Mouse (Mus musculus): ENCODE data around the gene Tmem203.

Gene Tmem203

DNA sequence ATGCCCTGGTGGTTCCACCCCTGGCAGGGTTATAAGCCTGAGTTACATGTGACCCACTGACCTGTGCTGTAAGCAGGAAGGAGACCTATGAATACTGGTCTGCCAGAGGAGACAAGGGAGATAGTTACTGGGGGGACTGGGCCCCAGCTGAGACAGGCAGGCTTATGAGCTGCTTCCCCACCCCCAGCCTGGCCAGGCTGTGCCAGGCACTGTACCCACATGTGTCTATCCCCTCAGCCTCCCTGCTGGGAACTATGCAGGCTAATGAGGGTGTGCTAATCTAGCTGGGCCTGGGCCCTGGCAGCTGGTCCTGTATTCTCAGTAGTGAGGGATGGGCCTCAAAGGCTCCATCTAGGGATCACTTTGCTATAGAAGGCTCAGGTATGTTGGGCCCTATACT, 12.0 kb downstream of the Tmem203 start:
- TF ChIP-seq GATA4 (IDR thresholded peaks at IDR 0.05; ENCODE audit: insufficient replicate concordance, low read length), result no peak

DNA sequence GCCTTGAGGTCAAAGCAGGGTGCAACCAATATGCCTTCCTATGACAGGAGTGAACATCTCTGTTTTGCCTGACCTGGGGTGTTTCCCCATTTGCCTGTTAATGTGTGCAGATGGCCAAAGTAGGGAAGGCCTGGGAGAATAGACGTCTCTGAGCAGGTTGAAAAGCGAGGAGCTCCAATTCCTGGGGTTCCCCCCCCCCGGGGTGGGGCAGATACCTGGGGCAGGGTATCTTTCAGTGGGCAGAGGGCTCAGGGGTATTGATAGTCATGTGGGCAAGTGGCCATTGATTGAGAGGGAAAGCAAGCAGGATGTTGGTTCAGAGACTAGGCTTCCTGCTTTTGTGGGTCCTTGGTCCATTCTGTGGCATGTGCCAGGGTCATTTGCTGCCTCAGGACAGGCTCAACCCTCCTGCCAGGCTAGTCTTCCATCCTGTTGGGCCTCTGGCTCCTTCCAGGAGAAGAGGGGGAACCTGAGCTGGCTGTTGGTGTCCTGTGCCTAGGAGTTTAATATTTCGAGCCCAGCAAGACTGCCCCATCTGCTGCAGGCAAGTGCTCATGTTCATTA, 12.6 kb downstream of the Tmem203 start:
- no peak for TF ChIP-seq GATA4 (IDR thresholded peaks at IDR 0.05; ENCODE audit: insufficient replicate concordance, low read length)

DNA sequence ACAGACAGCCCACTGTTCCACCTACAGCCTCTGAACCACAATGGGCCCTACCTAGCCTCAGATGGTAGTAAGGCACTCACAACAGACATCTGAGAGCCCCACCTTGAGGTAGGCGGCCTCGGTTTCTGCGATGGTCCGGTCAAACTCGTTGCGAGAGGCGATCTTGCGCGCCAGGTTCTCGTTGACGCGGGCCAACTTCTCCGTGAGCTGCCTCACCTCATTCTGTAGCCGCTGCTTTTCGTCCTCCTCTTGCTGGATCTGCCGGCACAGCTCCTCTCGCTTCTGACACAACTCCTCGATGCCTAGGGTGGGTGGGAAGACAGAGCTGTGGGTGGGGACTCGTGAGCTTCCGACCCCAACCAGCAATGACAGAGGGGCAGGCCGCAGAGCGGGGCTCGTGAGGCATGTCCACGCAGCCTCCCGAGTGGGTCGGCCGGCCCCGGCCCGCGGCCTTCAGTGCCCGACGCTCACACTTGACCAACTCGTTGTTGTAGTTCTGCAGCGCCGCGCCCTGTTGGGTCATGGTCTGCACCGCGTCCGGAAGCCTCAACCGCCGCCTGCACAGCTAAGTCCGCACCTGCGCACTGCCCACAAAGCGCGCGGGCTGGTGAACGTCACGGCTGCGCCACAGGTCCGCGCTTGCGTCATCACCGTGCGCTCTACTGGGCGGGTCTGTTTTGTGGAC, 16.7 kb downstream of the Tmem203 start, which contains the start of the genes Ssna1 and Anapc2:
Gene Ssna1, minus strand, starts transcription at position 612 of the 685 bp plus-strand sequence.
Gene Anapc2, plus strand, starts transcription at position 652 of the 685 bp plus-strand sequence.
- no peak for TF ChIP-seq GATA4 (IDR thresholded peaks at IDR 0.05; ENCODE audit: insufficient replicate concordance, low read length)

DNA sequence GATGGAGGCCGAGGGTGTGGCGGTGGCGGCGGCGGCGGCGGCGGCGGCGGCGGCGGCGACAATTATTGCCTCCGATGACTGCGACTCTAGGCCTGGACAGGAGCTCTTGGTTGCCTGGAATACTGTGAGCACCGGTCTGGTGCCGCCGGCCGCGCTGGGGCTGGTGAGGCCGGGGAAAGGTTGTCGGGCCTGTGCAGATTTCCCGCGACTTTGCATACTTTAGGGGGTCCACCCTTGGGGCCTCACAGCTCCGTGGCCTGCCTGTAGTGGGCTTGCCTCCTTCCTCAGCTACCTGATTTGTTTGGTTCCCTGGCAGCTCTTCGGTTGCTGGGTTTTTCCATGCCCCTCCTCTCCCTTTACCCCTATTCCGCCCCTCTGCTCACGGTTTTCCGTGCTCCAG, 17.3 kb downstream of the Tmem203 start:
- no peak for TF ChIP-seq GATA4 (IDR thresholded peaks at IDR 0.05; ENCODE audit: insufficient replicate concordance, low read length)

DNA sequence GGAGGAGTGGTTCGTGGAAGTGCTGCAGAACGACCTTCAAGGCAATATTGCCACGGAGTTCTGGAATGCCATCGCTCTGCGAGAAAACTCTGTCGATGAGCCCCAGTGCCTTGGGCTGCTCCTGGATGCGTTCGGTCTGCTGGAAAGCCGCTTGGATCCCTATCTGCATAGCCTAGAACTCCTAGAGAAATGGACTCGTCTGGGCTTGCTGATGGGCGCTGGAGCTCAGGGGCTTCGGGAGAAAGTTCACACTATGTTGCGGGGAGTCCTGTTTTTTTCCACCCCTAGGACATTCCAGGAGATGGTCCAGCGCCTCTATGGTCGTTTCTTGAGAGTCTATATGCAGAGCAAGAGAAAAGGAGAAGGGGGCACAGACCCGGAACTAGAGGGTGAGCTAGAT, 17.8 kb downstream of the Tmem203 start:
- TF ChIP-seq GATA4 (IDR thresholded peaks at IDR 0.05; ENCODE audit: insufficient replicate concordance, low read length), result no peak

DNA sequence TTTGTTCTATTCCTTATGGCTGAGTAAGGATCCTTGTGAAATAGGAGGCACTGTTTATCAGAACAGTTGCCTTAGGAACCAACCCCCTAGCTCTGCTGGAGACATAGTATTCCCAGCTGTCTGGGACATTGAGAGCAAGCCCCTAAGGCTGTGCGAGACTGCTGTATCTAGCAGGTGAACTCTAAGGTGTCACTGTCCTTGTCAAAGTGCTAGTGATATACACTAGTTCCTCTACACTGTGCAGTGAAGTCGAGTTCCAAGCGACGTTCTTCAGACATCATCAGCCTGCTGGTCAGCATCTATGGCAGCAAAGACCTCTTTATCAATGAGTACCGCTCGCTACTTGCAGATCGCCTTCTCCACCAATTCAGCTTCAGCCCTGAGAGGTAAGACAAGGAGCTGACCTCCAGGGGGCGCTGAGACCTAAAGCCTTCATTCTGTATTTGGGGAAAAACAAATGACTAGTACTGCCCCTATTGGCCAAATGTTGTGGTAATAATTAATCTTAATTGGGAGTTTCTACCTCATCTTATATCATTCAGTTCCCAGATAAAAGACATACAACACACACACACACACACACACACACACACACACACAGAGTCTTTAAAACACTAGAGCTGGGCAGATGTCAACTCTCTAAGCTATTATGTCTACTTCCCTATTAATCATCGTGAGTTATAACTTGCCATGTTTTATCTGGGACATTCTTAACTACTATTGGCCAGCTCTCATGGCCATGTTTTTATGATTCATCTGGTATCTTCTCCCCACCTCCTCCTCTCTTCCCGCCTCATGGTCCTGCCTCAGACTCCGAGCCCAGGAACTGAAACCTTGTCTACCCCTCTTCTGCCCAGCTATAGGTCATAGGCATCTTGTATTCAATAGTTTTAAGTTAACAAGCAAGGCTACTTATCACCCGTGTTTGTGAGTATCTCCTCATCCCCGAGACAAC, 24.0 kb downstream of the Tmem203 start:
- no peak for TF ChIP-seq GATA4 (IDR thresholded peaks at IDR 0.05; ENCODE audit: insufficient replicate concordance, low read length)

DNA sequence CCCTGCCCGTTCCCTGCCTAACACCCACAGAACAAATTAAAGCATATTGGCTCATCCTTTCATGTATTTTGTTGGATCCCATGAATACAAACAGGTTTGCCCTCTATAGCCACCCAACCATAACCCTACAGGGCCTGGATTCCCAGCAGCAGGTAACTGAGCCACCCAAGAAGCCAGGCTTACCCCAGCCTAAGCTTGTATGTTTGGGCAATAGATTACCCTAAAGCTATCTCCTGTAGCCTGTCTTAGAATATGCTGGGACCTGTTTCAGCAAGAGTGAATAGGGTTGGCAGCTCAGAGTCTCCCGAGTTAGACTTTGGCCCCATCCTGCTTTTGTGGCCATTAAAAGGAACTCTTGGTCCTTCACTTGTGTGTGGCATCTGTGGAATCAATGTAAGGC, 30.3 kb downstream of the Tmem203 start:
- TF ChIP-seq GATA4 (IDR thresholded peaks at IDR 0.05; ENCODE audit: insufficient replicate concordance, low read length), result no peak

DNA sequence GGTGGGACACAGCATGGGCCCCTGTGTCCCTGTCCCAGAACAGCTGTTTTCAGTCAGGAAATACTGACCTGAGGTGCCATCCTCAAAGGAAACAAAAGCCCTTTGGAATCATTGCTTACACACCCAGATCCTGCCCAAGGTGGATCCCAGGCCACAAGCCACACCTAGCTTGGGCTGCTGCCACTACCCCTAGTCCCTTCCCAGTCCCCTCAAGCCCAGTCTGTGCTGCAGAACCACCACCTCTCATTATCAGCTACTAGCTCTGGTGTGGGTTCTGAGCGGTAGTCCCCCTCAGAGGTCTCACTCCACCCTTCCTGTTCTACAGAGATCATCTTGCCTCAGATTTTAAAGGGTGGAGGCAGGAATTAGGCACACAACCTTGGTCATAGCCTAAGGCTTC, 31.1 kb downstream of the Tmem203 start:
- TF ChIP-seq GATA4 (IDR thresholded peaks at IDR 0.05; ENCODE audit: insufficient replicate concordance, low read length), result no peak

DNA sequence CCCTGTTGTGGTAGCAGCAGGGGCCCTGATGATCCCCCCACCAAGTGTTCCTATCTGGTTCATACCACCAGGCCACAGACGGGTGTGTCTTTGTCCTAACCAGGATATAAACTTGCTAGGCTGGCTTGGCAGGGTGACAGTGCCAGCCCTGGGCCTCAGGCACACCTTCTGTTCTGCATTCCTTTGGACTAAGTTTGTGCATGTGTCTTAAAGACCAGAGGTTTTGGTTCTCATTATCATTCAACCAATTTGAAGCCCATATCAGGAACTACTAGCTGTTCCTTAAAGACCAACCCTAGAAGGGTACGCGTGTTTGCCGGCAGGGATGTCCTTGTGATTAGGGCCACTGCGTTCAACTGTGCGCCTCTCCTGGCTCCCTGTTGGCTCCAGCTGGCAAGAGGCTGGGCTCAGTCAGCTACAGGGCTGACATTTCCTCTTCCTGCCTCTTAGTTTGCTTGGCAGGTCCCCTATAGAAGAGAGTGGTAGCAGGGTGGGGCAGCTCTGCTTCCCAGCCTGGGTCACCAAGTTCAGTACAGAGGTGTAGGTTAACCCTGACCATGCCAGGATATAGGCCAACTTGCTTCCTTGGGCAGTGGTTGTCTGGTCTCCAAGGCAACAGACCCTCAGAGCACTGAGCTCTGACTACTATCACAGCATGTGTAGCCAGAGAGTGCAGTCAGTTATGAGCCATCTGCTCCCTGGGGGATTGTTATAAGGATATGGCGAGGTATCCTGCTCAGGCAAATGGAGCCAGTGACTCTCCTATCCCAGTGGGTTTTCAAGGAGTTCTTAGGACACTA, 31.8 kb downstream of the Tmem203 start:
- TF ChIP-seq GATA4 (IDR thresholded peaks at IDR 0.05; ENCODE audit: insufficient replicate concordance, low read length), result no peak

DNA sequence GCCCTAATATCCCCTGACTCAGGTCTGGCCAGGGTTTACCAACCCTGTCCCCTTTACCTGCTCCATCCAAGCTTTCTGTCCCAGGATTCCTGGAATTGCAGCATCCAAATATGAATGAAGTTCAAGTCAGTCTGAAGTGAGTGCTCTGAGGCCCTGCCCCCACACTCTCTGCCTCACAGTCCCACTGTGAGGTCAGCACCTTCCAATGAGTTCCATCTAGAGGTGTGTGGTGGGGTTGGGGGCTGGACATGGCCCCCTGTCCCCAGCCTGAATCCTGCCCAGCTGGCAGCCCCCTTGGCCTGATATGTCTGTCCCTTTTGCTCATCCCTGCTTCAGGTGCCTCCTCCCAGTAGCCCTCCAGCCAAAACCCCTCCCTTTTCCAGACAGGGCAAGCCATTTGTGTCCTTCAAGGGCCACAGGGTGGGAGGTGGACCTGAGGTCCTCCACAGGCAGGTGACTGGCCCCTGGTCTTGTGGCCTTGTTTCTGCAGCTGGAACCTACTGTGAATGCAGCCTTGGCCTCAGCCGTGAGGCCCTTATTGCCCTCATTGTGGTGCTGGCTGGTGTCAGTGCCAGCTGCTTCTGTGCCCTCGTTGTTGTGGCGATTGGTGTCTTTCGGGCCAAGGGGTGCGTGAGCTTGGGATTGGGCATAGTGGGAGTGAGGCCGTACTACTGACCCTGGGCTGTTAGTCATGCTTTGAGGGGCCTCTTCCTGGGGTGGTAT, 32.8 kb downstream of the Tmem203 start, which contains the start of gene Tmem210:
Gene Tmem210, plus strand, starts transcription at position 219 of the 723 bp plus-strand sequence.
- no peak for TF ChIP-seq GATA4 (IDR thresholded peaks at IDR 0.05; ENCODE audit: insufficient replicate concordance, low read length)

DNA sequence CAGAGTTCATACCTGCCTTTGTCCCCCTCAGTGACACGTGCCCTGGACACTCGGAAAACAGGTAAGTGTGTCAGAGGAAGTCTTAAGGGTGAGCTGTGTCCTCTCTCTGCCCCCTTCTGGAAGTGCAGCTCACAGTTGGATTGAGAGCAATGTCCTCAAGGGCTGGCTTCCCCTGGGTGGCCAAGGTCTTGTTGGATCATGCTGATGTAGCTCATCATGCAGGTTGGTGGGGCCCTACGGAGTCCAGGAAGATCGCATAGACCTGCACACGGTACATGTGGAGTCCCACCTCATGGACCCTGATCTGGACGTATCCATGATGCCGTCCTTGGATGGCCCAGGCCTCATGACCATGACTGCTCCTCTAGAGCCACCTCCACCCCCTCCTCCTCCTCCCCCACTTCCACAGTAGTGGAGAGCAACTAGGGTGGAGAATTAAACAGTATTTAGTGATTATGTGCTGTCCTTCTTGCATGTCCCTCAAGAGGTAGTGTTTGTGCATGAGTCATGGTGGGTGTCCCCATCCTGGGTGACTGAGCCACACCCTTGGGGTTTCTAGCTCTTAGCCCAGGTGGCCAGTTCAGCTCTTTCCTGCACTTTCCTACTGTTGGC, 33.6 kb downstream of the Tmem203 start:
- TF ChIP-seq GATA4 (IDR thresholded peaks at IDR 0.05; ENCODE audit: insufficient replicate concordance, low read length), result no peak

DNA sequence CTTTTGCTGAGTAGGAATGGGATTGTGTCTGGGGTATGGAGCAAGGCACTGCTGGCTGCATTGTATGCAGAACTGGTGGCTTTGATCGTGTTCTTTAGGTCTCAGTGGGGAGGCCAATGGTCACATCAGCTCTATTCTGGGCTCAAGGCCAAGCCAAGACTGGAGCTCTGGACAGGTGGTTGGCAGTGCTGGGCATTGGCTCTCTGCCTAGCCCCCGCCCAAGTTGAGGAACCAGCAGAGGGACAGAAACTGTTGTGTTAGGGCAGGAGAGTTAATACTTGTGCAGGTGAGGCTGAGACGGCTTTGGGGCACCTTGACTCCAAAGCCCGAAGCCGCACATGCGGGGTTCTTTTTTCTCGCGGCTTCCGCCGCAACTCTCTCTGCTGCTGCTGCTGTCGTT, 34.4 kb downstream of the Tmem203 start, which contains the start of gene Lrrc26:
Gene Lrrc26, plus strand, starts transcription at position 265 of the 400 bp plus-strand sequence.
- TF ChIP-seq GATA4 (IDR thresholded peaks at IDR 0.05; ENCODE audit: insufficient replicate concordance, low read length), result no peak

DNA sequence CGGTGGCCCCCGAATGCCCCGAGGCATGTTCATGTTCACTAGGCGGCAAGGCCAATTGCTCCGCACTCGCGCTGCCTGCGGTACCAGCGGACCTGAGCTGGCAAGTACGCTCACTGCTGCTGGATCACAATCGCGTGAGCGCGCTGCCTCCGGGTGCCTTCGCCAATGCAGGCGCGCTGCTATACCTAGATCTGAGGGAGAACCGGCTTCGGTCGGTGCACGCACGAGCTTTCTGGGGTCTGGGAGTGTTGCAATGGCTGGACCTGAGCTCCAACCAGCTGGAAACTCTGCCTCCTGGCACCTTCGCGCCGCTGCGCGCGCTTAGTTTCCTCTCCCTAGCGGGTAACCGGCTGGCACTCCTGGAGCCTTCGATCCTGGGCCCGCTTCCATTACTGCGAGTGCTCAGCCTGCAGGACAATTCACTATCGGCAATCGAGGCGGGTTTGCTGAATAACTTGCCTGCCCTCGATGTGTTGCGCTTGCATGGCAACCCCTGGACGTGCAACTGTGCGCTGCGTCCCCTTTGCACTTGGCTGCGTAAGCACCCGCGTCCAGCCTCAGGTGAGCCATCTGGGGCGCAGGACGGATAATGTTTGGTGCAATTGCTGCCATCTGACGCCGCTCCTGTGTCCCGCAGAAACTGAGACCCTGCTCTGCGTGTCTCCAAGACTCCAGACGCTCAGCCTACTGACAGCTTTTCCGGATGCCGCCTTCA, 35.0 kb downstream of the Tmem203 start:
- TF ChIP-seq GATA4 (IDR thresholded peaks at IDR 0.05; ENCODE audit: insufficient replicate concordance, low read length), result no peak

All from liver, adult (tissue).